Mouse (Mus musculus) skeletal muscle tissue, postnatal 0 days (tissue): Measurements from ENCODE around the gene Ndufaf1. TPM values are rescaled to one million over a fixed set of nuclear protein-coding genes. Genes with fewer than 3 reads are reported as not detected.

Source experiments
- polyA plus RNA-seq: library from polyadenylated mRNA; unstranded; fragments of >200 nt; fragmentation: Nextera tagmentation; extraction: Ambion mirVana; gene quantifications from 2 replicates; pipeline ENCODE4 v1.2.1, GENCODE M21; 2015

The Ndufaf1 gene
- 62.8 and 64.0 TPM in 2 replicates for polyA plus RNA-seq

GRCm38 (mm10) chr2:119662220-119663182 is at the start of gene Ndufaf1:
TSS of gene Ndufaf1 (minus strand) at chr2:119662827.

DNA sequence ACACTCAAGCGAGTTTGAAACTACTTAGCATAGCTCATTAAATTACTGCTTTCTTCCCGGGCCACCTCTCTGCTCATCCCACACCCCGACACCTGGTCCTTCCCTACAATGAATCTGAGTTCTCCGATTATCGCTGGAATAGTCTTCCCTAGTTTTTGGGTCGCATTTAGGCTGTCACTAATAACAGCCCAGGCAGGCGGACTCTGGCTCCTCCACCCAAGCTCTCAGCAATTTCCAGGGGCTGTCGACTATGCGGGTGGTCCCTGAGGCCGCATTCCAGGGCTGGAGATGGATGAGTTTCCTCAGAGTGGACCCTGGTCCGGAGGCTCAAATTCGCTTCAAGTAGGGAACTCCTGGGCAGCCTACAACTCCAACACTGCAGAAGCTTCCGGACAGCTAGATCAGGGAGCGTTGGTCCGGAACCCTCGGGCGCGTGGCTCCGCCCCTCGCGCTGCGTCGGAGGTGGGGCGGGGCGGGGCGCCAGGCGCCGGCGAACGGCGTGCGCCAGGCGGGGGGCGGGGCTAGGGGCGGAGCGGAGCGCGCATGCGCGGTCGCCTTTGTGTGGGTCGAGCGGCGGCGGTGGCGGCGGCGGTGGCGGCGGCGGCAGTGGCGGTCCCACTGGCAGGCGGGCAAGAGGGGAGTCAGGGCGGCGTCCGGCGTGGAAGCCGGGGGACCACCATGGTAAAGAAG is 12.0 kb upstream of the Ndufaf1 start, which contains the start of gene Rtf1:
Rtf1 (plus strand) TSS at position 544 of the 690 bp plus-strand sequence.

DNA sequence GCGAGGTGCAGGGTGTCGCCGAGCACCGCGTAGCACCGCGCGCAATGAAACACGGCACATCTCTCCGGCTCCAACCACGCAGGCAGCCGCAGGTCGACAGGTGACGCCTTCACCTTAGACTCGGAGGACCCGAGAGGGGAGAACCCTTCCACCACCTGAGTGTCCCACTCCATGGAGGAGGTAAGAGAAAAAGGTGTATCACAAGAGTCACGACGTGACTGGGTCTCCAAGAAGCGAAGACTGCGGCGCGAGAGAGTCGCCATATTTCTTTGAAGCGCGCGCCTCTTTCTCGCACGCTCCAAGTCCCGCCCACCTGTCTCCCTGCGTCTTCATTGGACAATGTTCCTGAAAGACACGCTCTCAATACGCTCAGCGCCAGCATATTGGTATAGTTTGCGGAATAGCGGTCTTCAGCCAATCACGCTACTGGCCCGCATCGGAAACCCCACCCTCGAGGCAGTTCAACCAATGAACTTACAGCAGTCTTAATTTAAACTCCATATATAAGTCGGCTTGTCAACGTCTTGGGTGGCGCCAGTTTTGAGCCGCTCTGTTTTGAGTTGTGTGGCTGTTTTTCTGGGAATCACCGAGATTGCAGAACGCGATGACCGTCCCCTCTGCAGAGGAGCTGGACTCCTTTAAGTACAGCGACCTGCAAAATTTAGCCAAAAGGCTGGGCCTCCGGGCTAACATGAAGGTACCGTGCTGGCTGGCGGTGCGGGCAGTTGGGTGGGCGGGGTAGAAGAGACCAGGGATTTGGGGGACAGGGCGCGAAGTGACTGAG is 44.2 kb downstream of the Ndufaf1 start, which contains the start of the genes Nusap1 and Oip5:
Nusap1 (plus strand) TSS at position 100 of the 784 bp plus-strand sequence.
Oip5 (minus strand) TSS at position 271 of the 784 bp plus-strand sequence.

Other genes starting within 250 kb of the Ndufaf1 start
- 1.8 and 2.5 TPM in 2 replicates for gene Ino80, start 185.1 kb downstream of the Ndufaf1 start, polyA plus RNA-seq
- 0.09 and 0.29 TPM in 2 replicates for gene Exd1, start 115.2 kb downstream of the Ndufaf1 start, polyA plus RNA-seq
- gene Chp1, start 115.1 kb downstream of the Ndufaf1 start, polyA plus RNA-seq, result 39.3 and 59.0 TPM in 2 replicates
- 14.5 and 16.6 TPM in 2 replicates for gene Nusap1, start 44.5 kb downstream of the Ndufaf1 start, polyA plus RNA-seq
- gene Oip5, start 44.4 kb downstream of the Ndufaf1 start, polyA plus RNA-seq, result 5.6 and 6.6 TPM in 2 replicates
- gene Rtf1, start 12.2 kb upstream of the Ndufaf1 start, polyA plus RNA-seq, result 31.1 and 34.4 TPM in 2 replicates
- gene Itpka, start 79.5 kb upstream of the Ndufaf1 start, polyA plus RNA-seq, result 0.26 and 0.71 TPM in 2 replicates
- not detected in 2 replicates for gene Ltk, start 97.6 kb upstream of the Ndufaf1 start, polyA plus RNA-seq
- gene Rpap1, start 124.7 kb upstream of the Ndufaf1 start, polyA plus RNA-seq, result 9.7 and 9.9 TPM in 2 replicates
- gene Tyro3, start 134.9 kb upstream of the Ndufaf1 start, polyA plus RNA-seq, result 2.9 and 3.2 TPM in 2 replicates
- gene Mga, start 234.4 kb upstream of the Ndufaf1 start, polyA plus RNA-seq, result 13.0 and 13.9 TPM in 2 replicates